Mouse (Mus musculus) adrenal gland, adult 18-20 months (tissue): ENCODE data around the gene Tlr5. TPM values are rescaled to one million over a fixed set of nuclear protein-coding genes. Genes with fewer than 3 reads are reported as not detected.
A peak's percentile ranks its signal among the peaks of the same experiment; 100 is the strongest.

ENCODE experiments used
- DNase-seq, 2 experiments: peaks; one replicate each; pipeline ENCODE4 v3.0.0; 2021 to 2022; ENCODE audit warnings: low spot score in 2 of 2
- total RNA-seq, 2 experiments: library from RNA; stranded (reverse); gene quantifications; 1 replicate in 1 of 2; 2 replicates in 1 of 2; pipeline ENCODE4 v1.2.3; 2021

Gene Tlr5
- total RNA-seq, 2 experiments from 2014 or later, result 1.3 to 2.4 TPM

DNA sequence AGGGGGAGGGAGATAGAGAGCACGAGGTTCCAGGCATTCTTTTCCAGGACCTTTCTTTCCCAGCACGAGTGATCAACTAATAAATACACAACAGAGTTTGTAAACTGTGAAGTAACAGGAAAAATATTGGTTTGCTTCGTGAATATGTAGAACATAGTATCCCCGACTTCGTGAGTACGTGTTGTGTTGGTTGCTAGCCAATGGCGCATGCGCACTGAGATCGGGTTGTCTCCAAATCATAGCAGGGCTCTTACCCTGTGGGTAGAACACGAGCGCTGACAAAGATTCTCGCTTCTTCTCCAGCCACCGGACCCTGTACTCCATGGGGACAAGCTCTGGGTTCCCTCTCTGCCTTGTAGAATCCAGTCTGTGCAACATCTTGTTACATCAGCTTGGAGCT lies 33.2 kb downstream of the Tlr5 start:
- no peak for DNase-seq

DNA sequence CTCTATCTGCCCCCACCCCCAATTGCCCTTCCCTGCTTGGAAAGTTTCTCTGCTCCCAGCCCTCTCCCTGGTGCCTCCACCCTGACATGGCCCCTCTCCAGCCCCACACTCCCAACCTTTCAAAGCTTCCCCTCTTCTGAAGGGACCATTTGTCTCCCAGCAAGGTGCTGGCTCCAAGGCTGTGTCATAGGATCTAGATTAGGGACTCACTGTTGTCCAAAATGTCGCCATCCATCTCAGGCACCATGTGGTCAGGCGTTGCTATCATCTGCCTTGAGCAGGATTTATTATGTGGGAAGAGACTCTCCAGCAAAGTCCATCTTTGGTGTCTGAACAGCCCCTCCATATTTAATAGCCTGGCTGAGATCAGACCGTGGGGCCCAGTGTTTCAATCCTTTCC lies 34.1 kb downstream of the Tlr5 start:
- DNase-seq, result no peak

- DNase-seq, result no peak
These were observed 35.6 kb downstream of the Tlr5 start for GRCm38 (mm10) chr1:182990092-182990762.

- peak; percentile 71 to 77 for DNase-seq
These were observed 36.6 kb downstream of the Tlr5 start for GRCm38 (mm10) chr1:182991002-182991778.

Other genes with a start within 250 kb of the Tlr5 start
- gene Ccdc185, start 205.6 kb upstream of the Tlr5 start, total RNA-seq, result not detected
- gene Susd4, start 190.9 kb upstream of the Tlr5 start, total RNA-seq, result 1 to 10 TPM; 4.1 to 5.2 TPM